Mouse (Mus musculus): ENCODE measurements around the gene 4930568D16Rik.

4930568D16Rik gene

GRCm38 (mm10) chr2:35367629-35368028 is at the start of gene 4930568D16Rik:
Gene 4930568D16Rik (minus strand): TSS chr2:35367729.
- in situ Hi-C loops (cut with MboI, MseI) = no loop called here

- in situ Hi-C loops (cut with MboI, MseI) = no loop called here
Observed at GRCm38 (mm10) chr2:35417231-35417630, 49.7 kb upstream of the 4930568D16Rik start.

- in situ Hi-C loops (cut with MboI, MseI) = no loop called here
Observed at GRCm38 (mm10) chr2:35416473-35416872, 48.9 kb upstream of the 4930568D16Rik start.

GRCm38 (mm10) chr2:35412810-35413209 is 45.3 kb upstream of the 4930568D16Rik start:
- in situ Hi-C loops (cut with MboI, MseI) = no loop called here

GRCm38 (mm10) chr2:35412246-35412645 is 44.7 kb upstream of the 4930568D16Rik start:
- in situ Hi-C loops (cut with MboI, MseI) = no loop called here

- in situ Hi-C loops (cut with MboI, MseI) = no loop called here
Observed at GRCm38 (mm10) chr2:35411640-35412190, 44.2 kb upstream of the 4930568D16Rik start.

- in situ Hi-C loops (cut with MboI, MseI) = no loop called here
Observed at GRCm38 (mm10) chr2:35409466-35409865, 41.9 kb upstream of the 4930568D16Rik start.

GRCm38 (mm10) chr2:35408409-35409110 is 41.0 kb upstream of the 4930568D16Rik start:
- in situ Hi-C loops (cut with MboI, MseI) = no loop called here

- in situ Hi-C loops (cut with MboI, MseI) = no loop called here
Observed at GRCm38 (mm10) chr2:35407878-35408277, 40.3 kb upstream of the 4930568D16Rik start.

- in situ Hi-C loops (cut with MboI, MseI) = no loop called here
Observed at GRCm38 (mm10) chr2:35407266-35407665, 39.7 kb upstream of the 4930568D16Rik start.

- in situ Hi-C loops (cut with MboI, MseI) = no loop called here
Observed at GRCm38 (mm10) chr2:35406611-35407010, 39.1 kb upstream of the 4930568D16Rik start.

- in situ Hi-C loops (cut with MboI, MseI) = no loop called here
Observed at GRCm38 (mm10) chr2:35402391-35402790, 34.9 kb upstream of the 4930568D16Rik start.

- in situ Hi-C loops (cut with MboI, MseI) = no loop called here
Observed at GRCm38 (mm10) chr2:35400739-35401138, 33.2 kb upstream of the 4930568D16Rik start.

GRCm38 (mm10) chr2:35398184-35398828 is 30.8 kb upstream of the 4930568D16Rik start:
- in situ Hi-C loops (cut with MboI, MseI) = loop anchor here in 1 of 2 experiments (5.0 kb wide), 1 partner anchor 106 kb away; no protein-coding TSS in a partner anchor

- in situ Hi-C loops (cut with MboI, MseI) = loop anchor here in 1 of 2 experiments (5.0 kb wide), 1 partner anchor 105 kb away; no protein-coding TSS in a partner anchor
Observed at GRCm38 (mm10) chr2:35397590-35398173, 30.2 kb upstream of the 4930568D16Rik start.

- in situ Hi-C loops (cut with MboI, MseI) = loop anchor here in 1 of 2 experiments (5.0 kb wide), 1 partner anchor 105 kb away; no protein-coding TSS in a partner anchor
Observed at GRCm38 (mm10) chr2:35397096-35397495, 29.6 kb upstream of the 4930568D16Rik start, which contains the start of gene 4930402F06Rik. Gene 4930402F06Rik (minus strand): TSS chr2:35397175.

- in situ Hi-C loops (cut with MboI, MseI) = no loop called here
Observed at GRCm38 (mm10) chr2:35385441-35385871, 17.9 kb upstream of the 4930568D16Rik start.

- in situ Hi-C loops (cut with MboI, MseI) = loop anchor here in 1 of 2 experiments (5.0 kb wide), 1 partner anchor 92 kb away; no protein-coding TSS in a partner anchor
Observed at GRCm38 (mm10) chr2:35379306-35379705, 11.8 kb upstream of the 4930568D16Rik start.

GRCm38 (mm10) chr2:35377600-35377999 is 10.1 kb upstream of the 4930568D16Rik start:
- in situ Hi-C loops (cut with MboI, MseI) = loop anchor here in 1 of 2 experiments (5.0 kb wide), 1 partner anchor 90 kb away; no protein-coding TSS in a partner anchor

GRCm38 (mm10) chr2:35373003-35373402 is 5.5 kb upstream of the 4930568D16Rik start:
- in situ Hi-C loops (cut with MboI, MseI) = loop anchor here in 1 of 2 experiments (5.0 kb wide), 1 partner anchor 81 kb away; no protein-coding TSS in a partner anchor

GRCm38 (mm10) chr2:35370686-35371085 is 3.2 kb upstream of the 4930568D16Rik start:
- in situ Hi-C loops (cut with MboI, MseI) = loop anchor here in 1 of 2 experiments (5.0 kb wide), 1 partner anchor 78 kb away; no protein-coding TSS in a partner anchor
